Mouse (Mus musculus) B cell, adult 67 days (primary cell): Measurements from ENCODE around the gene Arhgef12. TPM values are rescaled to one million over a fixed set of nuclear protein-coding genes. Genes with fewer than 3 reads are reported as not detected.

Experiments used
- total RNA-seq, 2 experiments: library from RNA; stranded (reverse); gene quantifications; 4 replicates each; pipeline ENCODE4 v1.2.4; 2023

Arhgef12 gene
- 10 to 100 TPM; 14.0 to 16.5 TPM for total RNA-seq

DNA sequence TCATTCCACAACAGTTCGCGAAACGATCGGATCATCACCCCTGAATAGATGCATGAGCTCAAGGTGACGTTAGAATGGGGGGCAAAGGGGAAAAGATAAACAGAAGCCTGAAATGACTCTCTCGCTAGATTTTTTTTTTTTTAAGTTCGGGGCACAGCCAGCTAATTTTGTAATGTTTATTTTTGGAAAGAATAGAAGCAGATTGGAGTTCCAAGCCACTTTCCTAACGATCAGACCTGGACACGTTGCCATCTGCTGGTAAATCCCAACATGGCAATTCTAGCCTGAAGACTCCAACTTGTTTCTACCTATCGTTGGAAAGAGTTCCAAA is at the start of gene Arhgef12:
Gene Arhgef12 (minus strand): TSS at position 53 of the 331 bp plus-strand sequence.

DNA sequence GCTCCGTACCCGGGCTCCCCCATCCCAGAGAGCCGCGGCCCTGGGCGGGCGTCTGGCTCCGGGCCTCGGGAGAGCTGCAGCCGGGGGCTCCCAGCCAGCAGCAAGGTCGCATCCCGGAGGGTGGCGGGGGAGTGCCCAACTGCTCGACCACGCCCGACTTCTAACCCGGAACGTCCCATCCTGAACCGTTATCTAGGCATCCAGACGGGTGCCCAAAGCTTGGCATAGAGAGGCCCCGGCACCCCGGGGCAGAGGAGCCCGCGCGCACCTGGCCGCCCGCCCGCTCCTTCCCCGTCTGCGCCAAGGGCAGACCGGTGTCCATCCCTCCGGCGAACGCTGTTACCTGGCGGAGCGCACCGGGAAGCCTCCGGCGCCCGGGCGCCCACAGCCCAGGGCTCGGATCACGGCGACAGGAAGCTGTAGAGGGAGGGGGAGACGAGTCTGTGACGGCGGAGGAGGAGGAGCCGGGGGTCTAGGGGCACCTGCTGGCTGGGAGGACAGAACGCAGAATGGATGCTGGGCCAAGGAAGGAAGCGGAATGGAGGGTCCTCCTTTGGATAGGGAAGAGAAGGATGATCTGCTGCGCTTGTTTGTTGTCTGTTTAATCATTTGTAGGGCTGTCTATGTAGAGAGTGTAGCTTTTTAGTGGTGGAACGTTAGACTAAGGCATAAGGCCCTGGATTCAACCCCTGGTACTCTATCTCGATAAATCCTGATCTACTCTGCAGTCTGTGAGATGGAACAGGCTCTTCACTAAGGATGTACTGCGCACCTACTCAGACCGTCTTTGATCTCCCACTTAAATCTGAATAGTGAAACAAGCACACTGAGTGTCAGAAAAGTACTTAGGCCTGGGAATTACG is 9.3 kb upstream of the Arhgef12 start, which contains the start of gene Tmem136:
Gene Tmem136 (minus strand): TSS at position 437 of the 863 bp plus-strand sequence.

DNA sequence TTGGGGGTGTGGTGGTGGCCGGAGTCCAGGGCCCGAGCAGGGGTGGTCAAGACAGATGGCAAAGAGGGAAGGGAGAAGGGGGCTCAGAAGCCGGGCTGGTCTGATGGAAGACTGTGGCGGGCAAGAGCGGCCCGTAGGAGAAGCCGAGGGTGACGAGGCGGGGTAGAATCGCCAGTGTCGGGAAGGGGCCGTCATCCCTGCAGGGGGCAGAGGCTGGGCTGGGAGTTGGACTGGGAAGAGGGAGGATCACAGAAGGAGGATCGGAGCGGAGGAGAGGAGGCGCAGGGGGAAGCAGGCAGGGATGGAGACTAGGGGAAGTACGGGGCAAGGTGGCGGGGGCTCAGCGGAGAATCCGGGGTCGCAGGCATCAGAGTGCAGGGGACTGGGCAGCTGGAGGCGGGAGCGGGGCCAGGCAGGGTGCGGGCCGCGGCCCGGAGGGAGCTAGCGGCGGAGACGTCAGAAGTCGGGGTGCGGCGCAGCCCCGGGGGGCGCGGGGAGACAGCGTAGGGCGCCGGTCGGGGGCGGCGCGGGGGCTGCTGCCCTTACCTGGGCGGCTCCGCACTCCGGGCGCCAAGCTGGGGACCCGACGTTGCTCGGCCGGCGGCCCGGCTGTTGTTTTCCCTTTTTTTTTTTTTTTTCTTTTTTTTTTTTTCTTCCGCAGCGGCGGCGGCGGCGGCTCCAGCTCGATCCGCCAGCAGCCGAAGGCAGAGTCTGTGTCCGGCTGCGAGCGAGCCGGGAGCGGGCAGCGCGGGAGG is 163.1 kb downstream of the Arhgef12 start, which contains the start of gene Grik4:
Gene Grik4 (minus strand): TSS at position 713 of the 755 bp plus-strand sequence.

Other genes starting within 250 kb of the Arhgef12 start
- gene Grik4, start 162.7 kb downstream of the Arhgef12 start, total RNA-seq: not detected
- gene Tmem136, start 9.3 kb upstream of the Arhgef12 start, total RNA-seq: not detected
- not detected for gene Pou2f3, start 103.1 kb upstream of the Arhgef12 start, total RNA-seq
- gene Oaf, start 132.7 kb upstream of the Arhgef12 start, total RNA-seq: under 1 TPM; 0.36 to 0.55 TPM
- gene Trim29, start 203.6 kb upstream of the Arhgef12 start, total RNA-seq: not detected